Comparison of ENCODE assay signal across 9 mouse cellular contexts in genomic region chr10:13116706-13117665, GRCm38 (mm10). TPM values are rescaled to one million over a fixed set of nuclear protein-coding genes. Genes with fewer than 3 reads are reported as not detected.
DNase-seq lines count a peak whose midpoint lies in the region; ATAC-seq lines count a peak whose summit lies in the region.
"Had no signal": no experiment of that assay in that cellular context is flagged by ENCODE, and none has a peak within 500 bp of the region (broad histone marks: within the 10 kb centered on the region; RNA-seq: fewer than 3 reads in every experiment).

No protein-coding gene starts in this region.

- H3K9me3 ChIP-seq in heart, embryonic 15.5 days (replicated peaks) = no peaks in the 10 kb centered on the region
- no peaks in the 10 kb centered on the region for H3K9me3 ChIP-seq in midbrain, embryonic 15.5 days

- H3K27me3 ChIP-seq in heart, embryonic 15.5 days = no peaks in the 10 kb centered on the region
- no peaks in the 10 kb centered on the region for H3K27me3 ChIP-seq in midbrain, embryonic 15.5 days (replicated peaks)

- no peak overlapping the region for H3K4me3 ChIP-seq in heart, embryonic 15.5 days
- no peak overlapping the region for H3K4me3 ChIP-seq in midbrain, embryonic 15.5 days

- intact Hi-C loops in heart, postnatal 36 days (cut with DNase I) = no loop called here

- no peak overlapping the region for H3K9ac ChIP-seq in heart, embryonic 15.5 days
- no peak overlapping the region for H3K9ac ChIP-seq in midbrain, embryonic 15.5 days

- H3K36me3 ChIP-seq in heart, embryonic 15.5 days = 0 out of 2 replicates have a peak, but pooled peaks cover 4% of the 10 kb centered on the region
- no peaks in the 10 kb centered on the region for H3K36me3 ChIP-seq in midbrain, embryonic 15.5 days (replicated peaks)

- no peak for DNase-seq in heart, postnatal 36 days
- peak; percentile 38 for DNase-seq in embryo, embryonic 11.5 days (ENCODE audit: low read depth, low spot score)
- peak; percentile 23 for DNase-seq in heart, postnatal 4 days
- no peak for DNase-seq in layer of hippocampus, postnatal 14 days (ENCODE audit: low spot score in 2 of 2)
- DNase-seq in left cerebral cortex, adult 9 months (ENCODE audit: low spot score in 2 of 2) = no peak
- DNase-seq: kidney, adult 8-10 months had no signal

- ATAC-seq in heart, embryonic 15.5 days (replicated peaks; ENCODE audit: insufficient number of reproducible peaks, insufficient read depth, low FRiP score, low read depth) = peak; percentile 77
- ATAC-seq in midbrain, embryonic 15.5 days (replicated peaks) = peak; percentile 46; the same call in 1 of the 2 replicates
- no peak for ATAC-seq in erythroid progenitor cell, adult 5-6 weeks (replicated peaks; ENCODE audit: low FRiP score, poor library complexity, severe bottlenecking)

- H3K4me1 ChIP-seq in heart, embryonic 15.5 days (replicated peaks) = peaks cover 49% of the 10 kb centered on the region
- H3K4me1 ChIP-seq in midbrain, embryonic 15.5 days = peaks cover 16% of the 10 kb centered on the region

- 31% methylated on average over 9 of the region's 9 CpGs for WGBS in heart, embryonic 15.5 days
- WGBS in midbrain, embryonic 15.5 days = 25% methylated on average over 9 of the region's 9 CpGs

- H3K4me2 ChIP-seq in heart, embryonic 15.5 days = no peak overlapping the region
- H3K4me2 ChIP-seq in midbrain, embryonic 15.5 days = no peak overlapping the region

- peak overlapping the region; percentile 83 for H3K27ac ChIP-seq in heart, embryonic 15.5 days
- H3K27ac ChIP-seq in midbrain, embryonic 15.5 days = no peak overlapping the region

RNA-seq across cellular contexts. Expression of gene Plagl1, which starts 56.7 kb away (rescaled TPM):
- polyA plus RNA-seq in heart, embryonic 15.5 days (2015; fragmentation: Nextera tagmentation; extraction: Ambion mirVana) = 165 and 200 TPM in 2 replicates
- 1 to 10 TPM; 7.2 to 8.4 TPM for total RNA-seq in heart, postnatal 36 days (2021)
- total RNA-seq in heart, postnatal 4 days (2021) = 100 to 1,000 TPM; 145 to 147 TPM
- polyA plus RNA-seq in midbrain, embryonic 15.5 days (2015; fragmentation: Nextera tagmentation; extraction: Ambion mirVana) = 34.7 and 36.2 TPM in 2 replicates
- total RNA-seq in erythroid progenitor cell, adult 5-6 weeks (2015; ENCODE audit: low replicate concordance) = not detected in 2 replicates
- not detected in 2 replicates for total RNA-seq in erythroid progenitor cell, adult 5-6 weeks (2017; ENCODE audit: low replicate concordance)
- 10 to 100 TPM; 38.4 to 39.4 TPM for total RNA-seq in layer of hippocampus, postnatal 14 days (2021)

Comparison
In these comparisons a context has a peak if more than half of its experiments do, and no peak if none do; other contexts are left out.
1. DNase-seq: peak in embryo, embryonic 11.5 days (single experiment) and heart, postnatal 4 days (single experiment); none in heart, postnatal 36 days (0 of 2), layer of hippocampus, postnatal 14 days (0 of 2) and left cerebral cortex, adult 9 months (0 of 2).
2. RNA of gene Plagl1, which starts 56.7 kb away (total RNA-seq): 145 to 147 TPM in heart, postnatal 4 days, 38.4 to 39.4 TPM in layer of hippocampus, postnatal 14 days and 7.2 to 8.4 TPM in heart, postnatal 36 days; not detected in erythroid progenitor cell, adult 5-6 weeks; every median in the first group is over 4 times any median in the second.